Mouse (Mus musculus) MEL (cell line): ENCODE measurements around the gene Tmod1. TPM values are rescaled to one million over a fixed set of nuclear protein-coding genes. Genes with fewer than 3 reads are reported as not detected.

Experiments used
- DNase-seq: peaks from one replicate; pipeline ENCODE4 v3.0.0; 2011; ENCODE audit warnings: low read depth, low spot score
- H3K27ac ChIP-seq: 2 replicates; pipeline ENCODE4 v1.5.1; 2012; ENCODE audit warnings: low read depth, mild to moderate bottlenecking, control low read depth, low read length, moderate library complexity; ENCODE audit not compliant: control insufficient read depth
- H3K27me3 ChIP-seq, 2 experiments: fragments of 150-350 bp in 1 of 2; sonication (generic) in 1 of 2; 2 replicates each; pipeline ENCODE4 v1.6.1; 2012; ENCODE audit warnings: low read length in 2 of 2, mild to moderate bottlenecking in 2 of 2, improper control_type of control experiment in 1 of 2, moderate library complexity in 1 of 2; ENCODE audit not compliant: insufficient read depth in 2 of 2, control insufficient read depth in 1 of 2
- H3K36me3 ChIP-seq, 2 experiments: 2 replicates each; pipeline ENCODE4 v1.6.1; 2012 to 2014; ENCODE audit warnings: low read length in 2 of 2, improper control_type of control experiment in 1 of 2, inconsistent platforms in 1 of 2, mild to moderate bottlenecking in 1 of 2; ENCODE audit not compliant: insufficient read depth in 2 of 2, control insufficient read depth in 1 of 2
- H3K4me1 ChIP-seq, 2 experiments: fragments of 150-350 bp in 1 of 2; sonication (generic) in 1 of 2; 2 replicates each; pipeline ENCODE4 v1.6.1; 2012; ENCODE audit warnings: low read length in 2 of 2, improper control_type of control experiment in 1 of 2, mild to moderate bottlenecking in 1 of 2; ENCODE audit not compliant: insufficient read depth in 2 of 2, control insufficient read depth in 1 of 2
- H3K4me3 ChIP-seq, 2 experiments: fragments of 150-350 bp in 1 of 2; sonication (generic) in 1 of 2; 2 replicates each; pipeline ENCODE4 v1.5.1; 2012; ENCODE audit warnings: low read depth in 2 of 2, low read length in 2 of 2, mild to moderate bottlenecking in 2 of 2, moderate library complexity in 2 of 2, control low read depth in 1 of 2, improper control_type of control experiment in 1 of 2; ENCODE audit not compliant: control insufficient read depth in 1 of 2, insufficient read depth in 1 of 2
- H3K79me2 ChIP-seq: 2 replicates; pipeline ENCODE4 v1.6.1; 2012; ENCODE audit warnings: mild to moderate bottlenecking, low read length, moderate library complexity; ENCODE audit not compliant: control insufficient read depth, poor library complexity, insufficient read depth
- H3K9ac ChIP-seq: 2 replicates; pipeline ENCODE4 v1.6.1; 2012; ENCODE audit warnings: low read depth, mild to moderate bottlenecking, control low read depth, low read length, moderate library complexity; ENCODE audit not compliant: control insufficient read depth, poor library complexity, severe bottlenecking
- H3K9me3 ChIP-seq: fragments of 150-350 bp; sonication (generic); replicated peaks from 2 replicates; pipeline ENCODE4 v1.6.1; 2012; ENCODE audit warnings: mild to moderate bottlenecking, low read length, improper control_type of control experiment, moderate library complexity; ENCODE audit not compliant: insufficient read depth
- BHLHE40 ChIP-seq: IDR thresholded peaks from 2 replicates; pipeline ENCODE4 v1.6.1; 2012; ENCODE audit warnings: low read depth, mild to moderate bottlenecking, inconsistent platforms, low read length, improper control_type of control experiment, borderline replicate concordance
- CHD1 ChIP-seq: IDR thresholded peaks from 2 replicates; pipeline ENCODE4 v1.6.1; 2012; ENCODE audit warnings: low read depth, mild to moderate bottlenecking, inconsistent platforms, low read length, improper control_type of control experiment
- ELF1 ChIP-seq: IDR thresholded peaks from 2 replicates; pipeline ENCODE4 v1.6.1; 2014; ENCODE audit warnings: low read depth, mild to moderate bottlenecking, inconsistent platforms, low read length, improper control_type of control experiment, moderate library complexity
- EP300 ChIP-seq, 2 experiments: IDR thresholded peaks; 2 replicates each; pipeline ENCODE4 v1.6.1; 2011; ENCODE audit warnings: improper control_type of control experiment in 2 of 2, low read length in 2 of 2, low read depth in 1 of 2, mild to moderate bottlenecking in 1 of 2
- ETS1 ChIP-seq: IDR thresholded peaks from 2 replicates; pipeline ENCODE4 v1.6.1; 2012; ENCODE audit warnings: low read depth, mild to moderate bottlenecking, inconsistent platforms, low read length, improper control_type of control experiment, moderate library complexity
- GABPA ChIP-seq: IDR thresholded peaks from 2 replicates; pipeline ENCODE4 v1.6.1; 2012; ENCODE audit warnings: low read depth, mild to moderate bottlenecking, inconsistent platforms, low read length, improper control_type of control experiment, moderate library complexity
- GATA1 ChIP-seq: IDR thresholded peaks from 2 replicates; pipeline ENCODE4 v1.6.1; 2011; ENCODE audit warnings: low read depth, low read length, improper control_type of control experiment
- HCFC1 ChIP-seq: IDR thresholded peaks from 2 replicates; pipeline ENCODE4 v1.6.1; 2012; ENCODE audit warnings: low read depth, mild to moderate bottlenecking, inconsistent platforms, low read length, improper control_type of control experiment, moderate library complexity
- JUND ChIP-seq: IDR thresholded peaks from 2 replicates; pipeline ENCODE4 v1.6.1; 2011; ENCODE audit warnings: low read depth, mild to moderate bottlenecking, improper control_type of control experiment, low read length
- KAT2A ChIP-seq: conservative IDR thresholded peaks from 2 replicates; pipeline ENCODE4 v1.6.1; 2012; ENCODE audit warnings: low read depth, low read length, improper control_type of control experiment, inconsistent platforms
- MAFK ChIP-seq: IDR thresholded peaks from 2 replicates; pipeline ENCODE4 v1.6.1; 2011; ENCODE audit warnings: low read depth, mild to moderate bottlenecking, low read length, improper control_type of control experiment, borderline replicate concordance
- MAX ChIP-seq: IDR thresholded peaks from 2 replicates; pipeline ENCODE4 v1.6.1; 2011; ENCODE audit warnings: low read length, improper control_type of control experiment
- MEF2A ChIP-seq: IDR thresholded peaks from 2 replicates; pipeline ENCODE4 v1.6.1; 2014; ENCODE audit warnings: low read depth, mild to moderate bottlenecking, inconsistent platforms, low read length, improper control_type of control experiment; ENCODE audit not compliant: poor library complexity, insufficient replicate concordance, severe bottlenecking; ENCODE audit errors: extremely low read depth
- MXI1 ChIP-seq: IDR thresholded peaks from 2 replicates; pipeline ENCODE4 v1.6.1; 2011; ENCODE audit warnings: mild to moderate bottlenecking, low read depth, low read length, improper control_type of control experiment
- MYB ChIP-seq: IDR thresholded peaks from 2 replicates; pipeline ENCODE4 v1.6.1; 2011; ENCODE audit warnings: mild to moderate bottlenecking, low read depth, low read length, improper control_type of control experiment
- MYC ChIP-seq: IDR thresholded peaks from 2 replicates; pipeline ENCODE4 v1.6.1; 2011; ENCODE audit warnings: low read depth, mild to moderate bottlenecking, low read length, improper control_type of control experiment, moderate library complexity
- POLR2AphosphoS2 ChIP-seq: IDR thresholded peaks from 2 replicates; pipeline ENCODE4 v1.6.1; 2011; ENCODE audit warnings: low read length, improper control_type of control experiment
- RAD21 ChIP-seq: IDR thresholded peaks from 2 replicates; pipeline ENCODE4 v1.6.1; 2011; ENCODE audit warnings: mild to moderate bottlenecking, low read depth, low read length, improper control_type of control experiment
- SMC3 ChIP-seq: IDR thresholded peaks from 2 replicates; pipeline ENCODE4 v1.6.1; 2011; ENCODE audit warnings: low read depth, low read length, improper control_type of control experiment
- TAL1 ChIP-seq: IDR thresholded peaks from 2 replicates; pipeline ENCODE4 v1.6.1; 2012; ENCODE audit warnings: mild to moderate bottlenecking, inconsistent platforms, low read length, moderate library complexity, mixed read lengths
- UBTF ChIP-seq: IDR thresholded peaks from 2 replicates; pipeline ENCODE4 v1.6.1; 2012; ENCODE audit warnings: low read depth, mild to moderate bottlenecking, inconsistent platforms, low read length, improper control_type of control experiment, moderate library complexity, borderline replicate concordance; ENCODE audit not compliant: insufficient read depth
- USF1 ChIP-seq: IDR thresholded peaks from 2 replicates; pipeline ENCODE4 v1.6.1; 2014; ENCODE audit warnings: low read depth, mild to moderate bottlenecking, inconsistent platforms, low read length, improper control_type of control experiment, moderate library complexity
- USF2 ChIP-seq, 2 experiments: IDR thresholded peaks; 2 replicates each; pipeline ENCODE4 v1.6.1; 2011 to 2012; ENCODE audit warnings: improper control_type of control experiment in 2 of 2, low read length in 2 of 2, borderline replicate concordance in 1 of 2, inconsistent platforms in 1 of 2, low read depth in 1 of 2, mild to moderate bottlenecking in 1 of 2; ENCODE audit not compliant: insufficient read depth in 1 of 2
- ZKSCAN1 ChIP-seq: IDR thresholded peaks from 2 replicates; pipeline ENCODE4 v1.6.1; 2012; ENCODE audit warnings: low read depth, mild to moderate bottlenecking, inconsistent platforms, low read length, improper control_type of control experiment, moderate library complexity
- ZMIZ1 ChIP-seq: IDR thresholded peaks from 2 replicates; pipeline ENCODE4 v1.6.1; 2012; ENCODE audit warnings: low read depth, mild to moderate bottlenecking, inconsistent platforms, low read length, improper control_type of control experiment, moderate library complexity
- polyA plus RNA-seq, 2 experiments: library from polyadenylated mRNA; stranded (reverse) in 1 of 2; unstranded in 1 of 2; fragments of >175 nt in 1 of 2; fragments of >200 nt in 1 of 2; gene quantifications; 2 replicates each; pipeline versions ENCODE4 v1.2.1 to v1.2.4; 2012; ENCODE audit warnings: low replicate concordance in 2 of 2, low read depth in 1 of 2; ENCODE audit not compliant: insufficient read length in 2 of 2, insufficient read depth in 1 of 2, missing spikeins in 1 of 2
- total RNA-seq: library from RNA; depleted of rRNA; stranded (reverse); fragments of 300-350 nt; gene quantifications from 2 replicates; pipeline ENCODE4 v1.2.3, GENCODE M21; 2012

The Tmod1 gene
- total and polyA plus RNA-seq, 3 experiments, result 2.3 to 8.1 TPM; not detected in 1

- H3K9me3 ChIP-seq, result no peaks in the 10 kb centered on the region
- DNase-seq, result no peak
- no peak for TF ChIP-seq POLR2AphosphoS2
- no peak for TF ChIP-seq MXI1
- no peak for TF ChIP-seq MAFK
- TF ChIP-seq ELF1, result no peak
- no peak for TF ChIP-seq EP300 (IDR thresholded peaks at IDR 0.05; ENCODE audit: low read depth in 1 of 2, low read length in 2 of 2)
- no peak for TF ChIP-seq KAT2A
- no peak for TF ChIP-seq BHLHE40
- TF ChIP-seq MYB, result no peak
- TF ChIP-seq JUND, result no peak
- no peak for TF ChIP-seq GATA1
- no peak for TF ChIP-seq USF2 (IDR thresholded peaks at IDR 0.05; ENCODE audit: borderline replicate concordance in 1 of 2, insufficient read depth in 1 of 2, low read depth in 1 of 2, low read length in 2 of 2)
- TF ChIP-seq USF1, result no peak
- TF ChIP-seq MEF2A, result no peak
- TF ChIP-seq ZMIZ1, result no peak
- no peak for TF ChIP-seq HCFC1
- no peak for TF ChIP-seq ETS1
- TF ChIP-seq TAL1, result no peak
- no peak for TF ChIP-seq RAD21
- TF ChIP-seq GABPA, result no peak
- no peak for TF ChIP-seq MYC
- no peaks in the 10 kb centered on the region for H3K27me3 ChIP-seq
- H3K4me3 ChIP-seq, result no peak overlapping the region
- H3K79me2 ChIP-seq, result no peaks in the 10 kb centered on the region
- H3K9ac ChIP-seq, result no peak overlapping the region
- H3K36me3 ChIP-seq, result no peaks in the 10 kb centered on the region; a peak in 1 of 4 replicates
- peaks cover 0 to 8% of the 10 kb centered on the region in 2 experiments; a peak in 2 of 4 replicates for H3K4me1 ChIP-seq
- no peak overlapping the region for H3K27ac ChIP-seq
Observed at GRCm38 (mm10) chr4:46064961-46065360, 26.2 kb downstream of the Tmod1 start.

GRCm38 (mm10) chr4:46065695-46066340 is 27.1 kb downstream of the Tmod1 start:
- no peak overlapping the region for H3K27ac ChIP-seq
- no peaks in the 10 kb centered on the region for H3K9me3 ChIP-seq
- H3K79me2 ChIP-seq, result no peaks in the 10 kb centered on the region
- no peaks in the 10 kb centered on the region for H3K27me3 ChIP-seq
- H3K4me3 ChIP-seq, result no peak overlapping the region
- H3K36me3 ChIP-seq, result no peaks in the 10 kb centered on the region; a peak in 1 of 4 replicates
- H3K9ac ChIP-seq, result no peak overlapping the region
- peaks cover 0 to 11% of the 10 kb centered on the region in 2 experiments; a peak in 2 of 4 replicates for H3K4me1 ChIP-seq
- TF ChIP-seq CHD1, result no peak
- no peak for TF ChIP-seq UBTF
- no peak for TF ChIP-seq HCFC1
- no peak for TF ChIP-seq EP300 (IDR thresholded peaks at IDR 0.05; ENCODE audit: low read depth in 1 of 2, low read length in 2 of 2)
- TF ChIP-seq ZKSCAN1, result no peak
- TF ChIP-seq MAX, result no peak
- no peak for TF ChIP-seq SMC3
- no peak for TF ChIP-seq RAD21
- TF ChIP-seq KAT2A, result no peak
- no peak for TF ChIP-seq TAL1
- TF ChIP-seq, all 39 proteins: peak for 0
- no peak for DNase-seq
